Mouse (Mus musculus) neural tube, embryonic 12.5 days (tissue): Measurements from ENCODE around the gene Syn3. TPM values are rescaled to one million over a fixed set of nuclear protein-coding genes. Genes with fewer than 3 reads are reported as not detected.

Experiments used
- ATAC-seq: fragments of 200-750 bp; cut with Nextera tagmentation; 2 replicates; pipeline ENCODE4 v1.8.0; 2017; ENCODE audit warnings: low read depth, mild to moderate bottlenecking, moderate TSS enrichment, moderate library complexity; ENCODE audit not compliant: low FRiP score
- H3K27ac ChIP-seq: fragments of 300-500 bp; sonication (generic); 2 replicates; pipeline ENCODE4 v1.5.1; 2016
- H3K27me3 ChIP-seq: fragments of 300-500 bp; sonication (generic); replicated peaks from 2 replicates; pipeline ENCODE4 v1.6.1; 2016; ENCODE audit warnings: mild to moderate bottlenecking
- H3K36me3 ChIP-seq: fragments of 300-500 bp; sonication (generic); 2 replicates; pipeline ENCODE4 v1.6.1; 2016; ENCODE audit warnings: mild to moderate bottlenecking
- H3K4me1 ChIP-seq: fragments of 300-500 bp; sonication (generic); 2 replicates; pipeline ENCODE4 v1.6.1; 2016
- H3K4me2 ChIP-seq: fragments of 300-500 bp; sonication (generic); replicated peaks from 2 replicates; pipeline ENCODE4 v1.6.1; 2016; ENCODE audit warnings: mild to moderate bottlenecking
- H3K4me3 ChIP-seq: fragments of 300-500 bp; sonication (generic); 2 replicates; pipeline ENCODE4 v1.5.1; 2016
- H3K9ac ChIP-seq: fragments of 300-500 bp; sonication (generic); 2 replicates; pipeline ENCODE4 v1.6.1; 2016; ENCODE audit warnings: mild to moderate bottlenecking
- H3K9me3 ChIP-seq: fragments of 300-500 bp; sonication (generic); 2 replicates; pipeline ENCODE4 v1.6.1; 2016; ENCODE audit warnings: mild to moderate bottlenecking
- WGBS: fragments of 180-500 bp; shearing (Covaris S2); methylation state at CpG from one replicate; pipeline ENCODE4 v1.1.7; 2016; 5-methylcytosine and 5-hydroxymethylcytosine counted together
- polyA plus RNA-seq: library from polyadenylated mRNA; unstranded; fragments of >200 nt; fragmentation: Nextera tagmentation; extraction: Ambion mirVana; gene quantifications from 2 replicates; pipeline ENCODE4 v1.2.1, GENCODE M21; 2016

The Syn3 gene
- polyA plus RNA-seq, 1 experiment from 2014 or later = 7.9 TPM

DNA sequence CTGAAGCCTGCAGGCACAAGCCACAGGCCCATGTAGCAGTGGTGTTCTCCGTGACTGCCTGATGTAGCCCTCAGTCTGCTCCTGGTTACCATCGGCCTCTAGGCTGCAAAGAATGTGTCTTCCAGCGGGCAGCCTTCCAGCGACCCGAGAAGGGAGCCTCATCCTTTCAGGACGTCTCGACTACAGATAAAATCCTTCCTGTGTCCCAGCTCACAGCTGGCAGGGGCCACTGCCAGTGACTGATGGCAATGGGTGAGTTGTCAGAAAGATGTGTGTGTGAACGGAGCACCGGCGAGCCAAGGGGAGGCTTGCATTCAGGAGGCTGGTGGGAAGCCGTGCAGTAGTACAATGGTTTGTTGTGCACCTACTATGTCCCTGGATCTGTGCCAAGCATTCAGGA is 122.8 kb downstream of the Syn3 start:
- H3K27ac ChIP-seq = no peak overlapping the region
- no peak overlapping the region for H3K4me2 ChIP-seq
- no peak overlapping the region for H3K4me3 ChIP-seq
- H3K9ac ChIP-seq = no peak overlapping the region
- peak; percentile 65 for ATAC-seq
- no peaks in the 10 kb centered on the region for H3K36me3 ChIP-seq
- no peaks in the 10 kb centered on the region for H3K9me3 ChIP-seq
- 52% methylated on average over 11 of the region's 11 CpGs for WGBS
- no peaks in the 10 kb centered on the region; the same call in 1 of the 2 replicates for H3K4me1 ChIP-seq
- H3K27me3 ChIP-seq = no peaks in the 10 kb centered on the region

- H3K27ac ChIP-seq = no peak overlapping the region
- 91% methylated on average over 2 of the region's 2 CpGs for WGBS
- ATAC-seq = no peak
These were observed 124.6 kb downstream of the Syn3 start for GRCm38 (mm10) chr10:86374061-86374460.

DNA sequence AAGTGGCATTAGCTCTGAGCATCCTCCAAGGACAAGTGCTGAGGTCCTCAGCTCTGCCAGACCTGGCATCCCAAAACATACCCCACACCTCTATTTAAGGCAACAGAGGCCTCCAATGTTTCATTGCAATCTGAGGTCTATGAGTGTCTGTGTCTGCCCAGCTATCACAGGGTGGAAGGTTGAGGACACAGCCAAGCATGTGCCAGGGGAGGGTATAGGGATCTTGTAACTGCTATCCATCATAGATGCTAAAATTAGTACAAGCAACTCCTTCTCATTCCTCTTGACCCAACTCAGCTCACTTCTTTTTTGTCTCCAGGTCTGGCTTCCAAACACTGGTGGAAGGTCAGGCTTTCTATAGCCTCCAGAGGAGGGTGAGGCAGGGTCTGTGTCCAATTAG is 127.1 kb downstream of the Syn3 start:
- H3K4me1 ChIP-seq = no peaks in the 10 kb centered on the region; the same call in 1 of the 2 replicates
- no peak overlapping the region for H3K4me2 ChIP-seq
- no peaks in the 10 kb centered on the region for H3K9me3 ChIP-seq
- no peak overlapping the region for H3K4me3 ChIP-seq
- ATAC-seq = no peak
- H3K36me3 ChIP-seq = no peaks in the 10 kb centered on the region
- no peaks in the 10 kb centered on the region for H3K27me3 ChIP-seq
- no peak overlapping the region for H3K9ac ChIP-seq
- no peak overlapping the region for H3K27ac ChIP-seq

More at GRCm38 (mm10) chr10:86374061-86374460, 124.6 kb downstream of the Syn3 start:
- Histone ChIP-seq H3K27me3 (no peaks in the 10 kb centered on the region), H3K4me2 (no peak overlapping the region), H3K4me3 (no peak overlapping the region), H3K36me3 (no peaks in the 10 kb centered on the region), H3K9ac (no peak overlapping the region), H3K9me3 (no peaks in the 10 kb centered on the region), H3K4me1 (no peaks in the 10 kb centered on the region; the same call in 1 of the 2 replicates)

- Histone ChIP-seq H3K4me2 (no peak overlapping the region), H3K9ac (no peak overlapping the region), H3K4me3 (no peak overlapping the region), H3K9me3 (no peaks in the 10 kb centered on the region), H3K27me3 (no peaks in the 10 kb centered on the region), H3K27ac (no peak overlapping the region), H3K4me1 (0 out of 2 replicates have a peak, but pooled peaks cover 7% of the 10 kb centered on the region), H3K36me3 (no peaks in the 10 kb centered on the region)
- 75% methylated on average over 4 of the region's 4 CpGs for WGBS
- ATAC-seq = no peak
These were observed 129.3 kb downstream of the Syn3 start for GRCm38 (mm10) chr10:86369346-86369745.

DNA sequence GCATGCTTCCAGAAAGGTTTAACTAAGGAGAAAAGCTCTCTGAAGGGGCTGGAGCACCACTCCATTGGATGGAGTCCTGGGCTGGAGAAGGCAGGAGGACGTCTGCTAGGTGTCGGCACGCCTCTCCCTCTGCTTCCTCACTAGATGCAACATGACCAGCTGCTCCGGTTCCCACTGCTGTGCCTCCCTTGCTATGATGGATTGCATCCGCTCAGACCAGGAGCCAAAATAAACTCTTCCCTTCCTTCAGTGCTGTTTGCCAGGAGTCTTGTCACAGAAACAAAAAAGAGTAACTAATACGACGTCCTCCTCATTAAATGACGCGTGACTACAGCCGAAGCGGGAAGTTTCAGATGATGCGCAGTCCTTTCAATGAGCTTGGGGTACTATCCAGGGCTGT is 129.9 kb downstream of the Syn3 start:
- no peak for ATAC-seq
- Histone ChIP-seq H3K27me3 (no peaks in the 10 kb centered on the region), H3K36me3 (no peaks in the 10 kb centered on the region), H3K27ac (no peak overlapping the region), H3K9me3 (no peaks in the 10 kb centered on the region), H3K4me3 (no peak overlapping the region), H3K4me2 (no peak overlapping the region), H3K4me1 (0 out of 2 replicates have a peak, but pooled peaks cover 7% of the 10 kb centered on the region), H3K9ac (no peak overlapping the region)
- WGBS = 75% methylated on average over 12 of the region's 12 CpGs

GRCm38 (mm10) chr10:86367346-86367745 is 131.3 kb downstream of the Syn3 start:
- H3K4me2 ChIP-seq = no peak overlapping the region
- no peaks in the 10 kb centered on the region for H3K36me3 ChIP-seq
- H3K9me3 ChIP-seq = no peaks in the 10 kb centered on the region
- no peak overlapping the region for H3K27ac ChIP-seq
- H3K4me3 ChIP-seq = no peak overlapping the region
- H3K27me3 ChIP-seq = no peaks in the 10 kb centered on the region
- no peak for ATAC-seq
- H3K9ac ChIP-seq = no peak overlapping the region
- WGBS = 80% methylated on average over 4 of the region's 4 CpGs
- 0 out of 2 replicates have a peak, but pooled peaks cover 7% of the 10 kb centered on the region for H3K4me1 ChIP-seq

GRCm38 (mm10) chr10:86365632-86366092 is 133.0 kb downstream of the Syn3 start:
- no peak overlapping the region for H3K9ac ChIP-seq
- H3K4me2 ChIP-seq = no peak overlapping the region
- H3K4me1 ChIP-seq = 0 out of 2 replicates have a peak, but pooled peaks cover 7% of the 10 kb centered on the region
- no peaks in the 10 kb centered on the region for H3K36me3 ChIP-seq
- H3K4me3 ChIP-seq = no peak overlapping the region
- no peaks in the 10 kb centered on the region for H3K9me3 ChIP-seq
- 59% methylated on average over 5 of the region's 5 CpGs for WGBS
- H3K27me3 ChIP-seq = no peaks in the 10 kb centered on the region
- H3K27ac ChIP-seq = no peak overlapping the region
- ATAC-seq = peak; percentile 44; the same call in 1 of the 2 replicates

DNA sequence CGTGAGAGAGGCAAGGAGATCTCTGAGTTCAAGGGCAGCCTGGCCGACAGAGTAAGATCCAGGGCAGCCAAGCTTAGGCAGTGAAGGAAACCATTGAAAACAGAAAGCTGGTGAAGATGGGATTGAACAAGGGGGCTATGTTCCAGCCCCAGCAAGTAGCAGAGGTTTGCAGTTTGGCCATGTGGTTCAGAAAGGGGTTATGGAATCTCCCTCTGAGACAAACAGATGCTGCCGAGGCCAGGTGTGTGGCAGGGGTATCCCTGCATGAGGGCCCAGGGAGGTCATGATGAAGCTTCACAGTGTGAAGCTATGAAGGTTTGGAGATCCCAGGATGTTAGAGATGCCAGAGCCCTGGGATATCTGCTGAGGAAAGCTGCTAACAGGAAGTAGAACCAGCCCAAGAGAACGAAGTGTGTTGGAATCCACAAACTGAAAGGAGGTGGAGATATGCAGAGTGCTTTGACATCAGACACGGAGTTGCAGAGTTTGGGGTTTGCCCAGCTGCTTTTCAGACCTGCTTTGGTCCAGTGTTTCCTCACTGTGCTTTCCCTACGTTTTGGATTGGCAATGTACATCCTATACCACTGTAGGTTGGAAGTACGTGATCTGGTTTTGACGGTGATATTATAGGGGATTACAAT is 134.9 kb downstream of the Syn3 start:
- no peak overlapping the region for H3K27ac ChIP-seq
- H3K4me3 ChIP-seq = no peak overlapping the region
- H3K9me3 ChIP-seq = no peaks in the 10 kb centered on the region
- H3K4me2 ChIP-seq = no peak overlapping the region
- no peak for ATAC-seq
- H3K9ac ChIP-seq = no peak overlapping the region
- no peaks in the 10 kb centered on the region for H3K27me3 ChIP-seq
- WGBS = 85% methylated on average over 8 of the region's 8 CpGs
- H3K36me3 ChIP-seq = no peaks in the 10 kb centered on the region
- H3K4me1 ChIP-seq = 0 out of 2 replicates have a peak, but pooled peaks cover 7% of the 10 kb centered on the region

DNA sequence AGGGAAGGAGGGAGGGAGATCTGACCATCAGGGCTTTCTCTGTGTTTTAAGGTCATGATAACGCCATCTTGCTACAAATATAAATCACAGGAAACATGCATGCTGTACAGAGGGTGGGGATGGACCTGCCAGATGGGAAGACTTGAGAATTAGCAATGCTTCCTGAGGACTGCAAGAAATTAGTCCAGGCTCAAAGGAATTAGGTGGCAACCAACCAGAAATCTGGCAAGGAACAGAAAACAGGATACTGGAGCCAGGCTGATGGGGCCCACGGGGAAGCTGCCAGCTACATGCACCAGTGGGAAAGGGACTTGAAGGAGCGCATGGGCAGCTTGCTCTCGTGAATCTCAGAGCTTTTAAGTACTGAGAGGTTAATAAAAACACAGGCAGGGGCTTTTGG is 139.0 kb downstream of the Syn3 start:
- 69% methylated on average over 4 of the region's 4 CpGs for whole genome bisulfite sequencing
- Histone ChIP-seq H3K9ac (no peak overlapping the region), H3K4me1 (no peaks in the 10 kb centered on the region), H3K27me3 (no peaks in the 10 kb centered on the region), H3K36me3 (no peaks in the 10 kb centered on the region), H3K4me3 (no peak overlapping the region), H3K9me3 (no peaks in the 10 kb centered on the region), H3K4me2 (no peak overlapping the region), H3K27ac (no peak overlapping the region)
- no peak for ATAC-seq

DNA sequence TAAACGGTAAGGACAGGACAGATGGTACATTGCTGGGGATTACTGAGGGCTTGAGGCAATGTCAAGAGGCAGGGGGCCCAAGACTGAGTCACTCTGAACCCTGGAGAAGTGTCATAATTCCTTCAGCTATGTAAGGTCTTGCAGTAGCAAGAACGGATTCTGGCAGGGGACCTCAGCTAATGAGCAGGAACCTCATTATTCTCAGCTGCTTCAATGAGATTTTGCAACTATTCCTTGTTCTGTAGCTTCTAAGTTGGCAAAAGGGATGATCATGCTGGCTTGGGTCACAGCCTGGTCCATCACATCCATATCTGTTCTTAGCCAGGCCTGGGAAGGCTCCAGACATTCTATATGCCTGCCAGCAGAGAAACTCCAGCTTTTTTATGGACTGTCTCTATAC is 139.5 kb downstream of the Syn3 start:
- WGBS = 68% methylated on average over 2 of the region's 2 CpGs
- no peak overlapping the region for H3K4me2 ChIP-seq
- H3K36me3 ChIP-seq = no peaks in the 10 kb centered on the region; the same call in 1 of the 2 replicates
- H3K4me1 ChIP-seq = no peaks in the 10 kb centered on the region
- no peak for ATAC-seq
- H3K27me3 ChIP-seq = no peaks in the 10 kb centered on the region
- H3K9ac ChIP-seq = no peak overlapping the region
- H3K27ac ChIP-seq = no peak overlapping the region
- H3K4me3 ChIP-seq = no peak overlapping the region
- H3K9me3 ChIP-seq = no peaks in the 10 kb centered on the region

DNA sequence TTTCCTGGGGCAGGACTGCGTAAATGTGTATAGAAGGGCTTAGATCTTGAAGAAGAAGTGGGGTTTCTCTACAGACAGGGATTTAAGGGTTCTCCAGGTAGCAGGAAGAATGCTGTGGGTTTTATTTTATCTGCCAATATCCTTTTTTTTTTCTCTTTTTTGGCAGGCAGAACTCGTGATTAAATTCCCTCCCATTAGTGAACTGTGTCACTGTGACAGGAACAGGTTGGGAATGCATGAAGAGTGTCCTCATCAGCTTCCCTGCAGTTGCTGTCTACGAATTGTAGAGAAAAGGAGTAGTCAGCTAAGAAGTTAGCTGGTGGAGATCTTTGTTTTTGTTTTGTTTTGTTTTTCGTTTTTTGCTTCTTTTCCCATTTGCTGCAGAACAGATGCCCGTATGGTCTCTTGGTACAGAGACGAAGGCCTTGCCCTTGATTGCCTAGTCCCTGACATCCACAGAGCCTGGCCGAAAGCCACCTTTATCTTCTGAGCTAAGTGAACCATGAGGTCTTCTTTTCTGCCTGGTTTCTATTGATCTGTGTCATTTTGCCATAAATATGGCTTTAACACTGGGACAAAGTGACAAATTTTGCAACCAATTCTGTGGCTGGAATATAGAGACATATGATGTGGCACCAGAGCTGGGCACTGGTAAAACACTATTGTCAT is 140.3 kb downstream of the Syn3 start:
- no peak overlapping the region for H3K9ac ChIP-seq
- WGBS = 83% methylated on average over 7 of the region's 7 CpGs
- no peak for ATAC-seq
- H3K27ac ChIP-seq = no peak overlapping the region
- no peak overlapping the region for H3K4me3 ChIP-seq
- no peaks in the 10 kb centered on the region for H3K4me1 ChIP-seq
- no peaks in the 10 kb centered on the region; the same call in 1 of the 2 replicates for H3K36me3 ChIP-seq
- H3K4me2 ChIP-seq = no peak overlapping the region
- no peaks in the 10 kb centered on the region for H3K9me3 ChIP-seq
- no peaks in the 10 kb centered on the region for H3K27me3 ChIP-seq

GRCm38 (mm10) chr10:86356819-86357563 is 141.7 kb downstream of the Syn3 start:
- Histone ChIP-seq H3K4me2 (no peak overlapping the region), H3K27me3 (no peaks in the 10 kb centered on the region), H3K27ac (no peak overlapping the region), H3K9ac (no peak overlapping the region), H3K4me3 (no peak overlapping the region), H3K4me1 (no peaks in the 10 kb centered on the region), H3K9me3 (no peaks in the 10 kb centered on the region), H3K36me3 (no peaks in the 10 kb centered on the region; the same call in 1 of the 2 replicates)
- no peak for ATAC-seq
- 62% methylated on average over 5 of the region's 5 CpGs for WGBS
